Mouse (Mus musculus) limb, embryonic 11.5 days (tissue): ENCODE data around the gene Smu1. TPM values are rescaled to one million over a fixed set of nuclear protein-coding genes. Genes with fewer than 3 reads are reported as not detected.

Experiments
- ATAC-seq: fragments of 200-750 bp; cut with Nextera tagmentation; 2 replicates; pipeline ENCODE4 v1.8.0; 2017; ENCODE audit warnings: low read depth; ENCODE audit not compliant: insufficient number of reproducible peaks, low FRiP score, low TSS enrichment
- DNase-seq: peaks from one replicate; pipeline ENCODE4 v3.0.0-alpha.2; 2015; ENCODE audit warnings: low spot score
- H3K27ac ChIP-seq: fragments of 300-500 bp; sonication (generic); replicated peaks from 2 replicates; pipeline ENCODE4 v1.5.1; 2014; ENCODE audit warnings: low read depth, mild to moderate bottlenecking, low read length
- H3K27me3 ChIP-seq: fragments of 300-500 bp; sonication (generic); 2 replicates; pipeline ENCODE4 v1.6.1; 2014; ENCODE audit warnings: mild to moderate bottlenecking, low read length, mixed read lengths; ENCODE audit not compliant: control insufficient read depth, insufficient read depth
- H3K36me3 ChIP-seq: fragments of 300-500 bp; sonication (generic); 2 replicates; pipeline ENCODE4 v1.6.1; 2014; ENCODE audit warnings: mild to moderate bottlenecking, low read length, moderate library complexity, mixed read lengths; ENCODE audit not compliant: control insufficient read depth, insufficient read depth
- H3K4me1 ChIP-seq: fragments of 300-500 bp; sonication (generic); 2 replicates; pipeline ENCODE4 v1.6.1; 2014; ENCODE audit warnings: low read length, mixed read lengths; ENCODE audit not compliant: control insufficient read depth, insufficient read depth
- H3K4me2 ChIP-seq: fragments of 300-500 bp; sonication (generic); 2 replicates; pipeline ENCODE4 v1.6.1; 2014; ENCODE audit warnings: low read depth, mild to moderate bottlenecking, moderate library complexity; ENCODE audit not compliant: severe bottlenecking
- H3K4me3 ChIP-seq: fragments of 300-500 bp; sonication (generic); 2 replicates; pipeline ENCODE4 v1.5.1; 2014; ENCODE audit warnings: low read depth, low read length
- H3K9ac ChIP-seq: fragments of 300-500 bp; sonication (generic); 2 replicates; pipeline ENCODE4 v1.6.1; 2014; ENCODE audit warnings: mild to moderate bottlenecking, low read length
- H3K9me3 ChIP-seq: fragments of 300-500 bp; sonication (generic); 2 replicates; pipeline ENCODE4 v1.6.1; 2016; ENCODE audit warnings: low read length; ENCODE audit not compliant: control insufficient read depth
- whole genome bisulfite sequencing: fragments of 180-500 bp; shearing (Covaris S2); extraction: QIAGEN DNeasy Blood & Tissue Kit; methylation state at CpG from one replicate; pipeline ENCODE4 v1.1.7; 2014; 5-methylcytosine and 5-hydroxymethylcytosine counted together
- microRNA counts: library from miRNA; unstranded; fragments of <30 nt; microRNA quantifications from one replicate; lab custom pipeline; 2016
- microRNA-seq: library from miRNA; unstranded; fragments of <30 nt; microRNA quantifications from one replicate; pipeline ENCODE4, GENCODE M21; 2016
- polyA plus RNA-seq: library from polyadenylated mRNA; unstranded; fragments of >200 nt; fragmentation: Nextera tagmentation; extraction: Ambion mirVana; gene quantifications from 2 replicates; pipeline ENCODE4 v1.2.1, GENCODE M21; 2014

Gene Smu1
- polyA plus RNA-seq, 1 experiment from 2014 or later = 185 TPM

DNA sequence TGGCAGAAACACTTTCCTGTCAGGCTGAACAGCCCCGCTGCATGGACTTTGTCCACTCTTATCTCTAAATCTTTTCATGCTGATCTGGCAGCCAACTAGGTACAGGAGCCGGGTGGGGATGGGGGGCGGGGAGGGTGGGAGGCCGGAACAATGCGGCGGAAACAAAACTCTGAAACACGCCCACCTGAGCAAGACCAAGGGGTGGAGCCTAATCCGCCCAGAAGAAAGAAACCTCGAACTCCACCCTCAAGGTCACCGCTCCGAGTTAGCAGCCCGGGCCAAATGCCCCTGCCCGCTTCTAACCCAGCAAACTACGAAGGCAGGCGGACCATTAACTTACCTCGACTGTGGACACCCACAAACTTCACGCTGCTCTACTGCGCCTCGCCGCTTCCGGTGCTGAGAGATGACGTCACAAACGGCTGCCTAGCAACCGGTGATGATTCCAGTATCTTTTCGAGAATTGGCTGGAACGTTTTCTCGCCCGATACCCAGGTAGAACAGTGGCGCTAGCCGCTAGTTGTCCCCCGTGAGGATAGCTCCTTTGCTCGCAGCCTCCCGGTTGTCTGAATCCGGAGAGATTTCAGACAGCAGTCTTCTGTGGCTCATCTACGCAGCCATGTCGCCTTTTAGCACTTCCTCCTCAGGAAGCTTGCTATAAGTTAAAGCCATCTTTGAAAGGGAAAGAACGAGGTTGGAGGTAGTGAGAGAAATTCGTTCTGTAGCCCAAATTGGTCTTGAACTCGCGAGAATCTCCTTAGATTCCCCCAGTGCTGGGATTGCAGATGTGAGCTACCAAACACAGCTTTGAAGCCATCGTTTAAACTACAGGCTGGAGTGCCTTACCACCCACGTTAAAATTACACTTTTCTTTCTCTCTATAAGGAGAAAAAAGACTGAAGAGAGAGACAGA lies 54.7 kb downstream of the Smu1 start, which contains the start of gene Aptx:
TSS of gene Aptx (minus strand) at position 398 of the 913 bp plus-strand sequence.
- H3K27ac ChIP-seq = peak within 1 kb of the TSS; percentile 90
- no peaks in the 10 kb centered on the region for H3K36me3 ChIP-seq
- peak within 1 kb of the TSS; percentile 68 for H3K4me2 ChIP-seq
- no peaks in the 10 kb centered on the region for H3K9me3 ChIP-seq
- ATAC-seq (peak; percentile 91), DNase-seq (peak; percentile 99)
- peak within 1 kb of the TSS; percentile 71 for H3K4me3 ChIP-seq
- peak within 1 kb of the TSS; percentile 74 for H3K9ac ChIP-seq
- H3K27me3 ChIP-seq = no peaks in the 10 kb centered on the region
- under 1% methylated on average over 42 of the region's 42 CpGs for WGBS
- 0 out of 2 replicates have a peak, but pooled peaks cover 7% of the 10 kb centered on the region for H3K4me1 ChIP-seq

DNA sequence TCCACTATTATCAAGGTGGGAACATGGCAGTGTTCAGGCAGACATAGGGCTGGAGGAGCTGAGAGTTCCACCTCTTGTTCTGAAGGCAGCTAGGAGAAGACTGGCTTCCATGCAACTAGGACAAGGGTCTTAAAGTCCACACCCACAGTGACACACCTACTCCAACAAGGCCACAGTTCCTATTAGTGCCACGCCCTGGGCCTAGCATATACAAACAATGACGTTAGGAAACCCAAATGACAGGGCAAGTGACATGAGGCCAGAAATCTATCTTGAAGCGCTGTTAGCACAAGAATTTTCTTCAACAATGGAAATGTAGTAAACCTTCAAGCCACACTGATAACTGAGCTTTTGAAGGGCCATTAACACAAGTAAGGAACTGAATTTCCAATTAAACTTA lies 55.9 kb downstream of the Smu1 start:
- H3K9ac ChIP-seq = no peak overlapping the region
- 0 out of 2 replicates have a peak, but pooled peaks cover 7% of the 10 kb centered on the region for H3K4me1 ChIP-seq
- H3K4me2 ChIP-seq = peak overlapping the region; percentile 68; the same call in 1 of the 2 replicates
- H3K4me3 ChIP-seq = peak overlapping the region; percentile 71
- no peak overlapping the region for H3K27ac ChIP-seq
- H3K36me3 ChIP-seq = no peaks in the 10 kb centered on the region
- no peaks in the 10 kb centered on the region for H3K27me3 ChIP-seq
- DNase-seq (no peak), ATAC-seq (no peak)
- 81% methylated on average over 3 of the region's 3 CpGs for WGBS
- H3K9me3 ChIP-seq = no peaks in the 10 kb centered on the region

DNA sequence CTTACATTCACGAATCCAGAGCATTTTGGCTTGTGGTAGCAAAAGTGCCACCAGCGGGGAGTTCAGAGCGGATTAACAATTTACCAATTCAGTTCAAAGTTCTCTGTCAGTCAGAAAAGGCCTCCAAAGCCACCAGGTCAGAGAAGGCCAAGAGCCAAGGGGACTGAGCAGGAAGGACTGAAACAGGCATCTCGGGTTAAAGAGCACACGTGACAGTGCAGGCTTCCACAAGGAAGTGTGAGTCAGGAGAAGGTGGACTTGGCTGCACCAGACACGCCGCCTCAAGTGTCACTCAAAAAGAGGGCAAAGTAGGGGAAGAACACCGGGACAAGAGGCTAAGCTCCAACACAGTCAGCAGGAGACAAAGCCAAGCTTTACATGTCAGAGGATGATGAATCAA lies 57.5 kb downstream of the Smu1 start:
- H3K27ac ChIP-seq = no peak overlapping the region
- no peak overlapping the region for H3K4me3 ChIP-seq
- ATAC-seq = no peak
- H3K36me3 ChIP-seq = 0 out of 2 replicates have a peak, but pooled peaks cover 2% of the 10 kb centered on the region
- no peaks in the 10 kb centered on the region for H3K9me3 ChIP-seq
- 89% methylated on average over 8 of the region's 8 CpGs for WGBS
- no peak overlapping the region for H3K9ac ChIP-seq
- no peak for DNase-seq
- no peak overlapping the region for H3K4me2 ChIP-seq
- H3K4me1 ChIP-seq = 0 out of 2 replicates have a peak, but pooled peaks cover 7% of the 10 kb centered on the region
- H3K27me3 ChIP-seq = no peaks in the 10 kb centered on the region

DNA sequence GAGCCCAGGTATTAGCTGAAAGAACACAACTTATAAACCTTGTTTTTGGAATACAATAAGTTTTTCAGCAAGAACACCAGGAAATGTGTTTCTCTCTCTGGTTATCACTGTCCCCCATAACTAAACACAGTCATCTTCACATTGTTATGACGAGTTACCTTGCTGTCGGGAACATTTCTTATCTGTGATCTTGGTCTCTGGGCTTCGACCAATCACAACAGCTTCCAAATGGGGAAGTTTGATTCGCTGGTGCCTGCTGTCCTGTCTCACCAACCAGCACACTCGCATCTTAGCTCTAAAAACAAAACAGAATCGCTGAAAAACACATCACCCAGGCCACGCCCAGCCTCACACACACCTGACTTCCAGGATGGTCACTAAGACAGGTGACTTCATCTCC lies 60.7 kb downstream of the Smu1 start:
- 79% methylated on average over 7 of the region's 7 CpGs for WGBS

DNA sequence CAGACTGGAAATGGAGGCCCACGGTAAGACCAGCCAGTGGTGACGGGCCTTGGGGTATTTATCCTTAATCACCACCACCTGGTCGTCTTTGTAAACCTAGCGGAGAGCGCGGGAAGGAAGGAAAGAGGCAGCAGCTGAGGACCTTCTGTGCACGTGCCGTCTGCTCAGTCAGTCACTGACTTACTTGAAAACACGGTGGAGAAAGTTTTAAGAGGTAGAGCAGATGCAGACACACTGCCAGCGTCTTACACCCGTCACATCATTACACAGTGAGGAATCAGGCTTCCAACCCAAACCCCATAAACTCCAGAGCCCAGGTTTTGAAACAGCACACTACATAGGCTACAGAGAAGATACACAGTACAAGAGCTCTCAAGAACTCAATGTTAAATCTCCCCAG lies 66.6 kb downstream of the Smu1 start:
- ATAC-seq (no peak), DNase-seq (peak; percentile 39)
- no peaks in the 10 kb centered on the region for H3K9me3 ChIP-seq
- 49% methylated on average over 11 of the region's 11 CpGs for WGBS
- no peaks in the 10 kb centered on the region for H3K27me3 ChIP-seq
- peaks cover 9% of the 10 kb centered on the region; the same call in 1 of the 2 replicates for H3K36me3 ChIP-seq
- H3K9ac ChIP-seq = no peak overlapping the region
- no peak overlapping the region for H3K4me3 ChIP-seq
- H3K27ac ChIP-seq = no peak overlapping the region
- no peak overlapping the region for H3K4me2 ChIP-seq
- no peaks in the 10 kb centered on the region for H3K4me1 ChIP-seq

More for the DNA sequence above, 60.7 kb downstream of the Smu1 start:
- H3K27ac ChIP-seq = no peak overlapping the region
- 0 out of 2 replicates have a peak, but pooled peaks cover 3% of the 10 kb centered on the region for H3K4me1 ChIP-seq
- H3K27me3 ChIP-seq = no peaks in the 10 kb centered on the region
- no peaks in the 10 kb centered on the region for H3K9me3 ChIP-seq
- no peak overlapping the region for H3K9ac ChIP-seq
- H3K36me3 ChIP-seq = peaks cover 5% of the 10 kb centered on the region; the same call in 1 of the 2 replicates
- DNase-seq = no peak
- no peak overlapping the region for H3K4me2 ChIP-seq
- ATAC-seq = no peak
- no peak overlapping the region for H3K4me3 ChIP-seq

MicroRNAs encoded within 50 kb of the gene (microRNA counts, 519-probe panel; counts per million panel counts)
- not detected for microRNA mmu-miR-207 (lab: Ali Mortazavi, UCI)

Small RNAs within 50 kb of the gene (microRNA-seq; reads per million reads assigned to microRNA genes)
- not detected for gene Mir207

Other genes with a start within 250 kb of the Smu1 start
- 34.4 and 35.4 TPM in 2 replicates for gene Aptx, start 54.7 kb downstream of the Smu1 start, polyA plus RNA-seq
- 583 and 614 TPM in 2 replicates for gene Dnaja1, start 35.8 kb downstream of the Smu1 start, polyA plus RNA-seq
- 30.9 and 34.6 TPM in 2 replicates for gene B4galt1, start 96.1 kb upstream of the Smu1 start, polyA plus RNA-seq
- gene Spink4, start 162.1 kb upstream of the Smu1 start, polyA plus RNA-seq = not detected in 2 replicates
- 254 and 256 TPM in 2 replicates for gene Bag1, start 190.4 kb upstream of the Smu1 start, polyA plus RNA-seq
- gene Chmp5, start 190.5 kb upstream of the Smu1 start, polyA plus RNA-seq = 110 and 115 TPM in 2 replicates
- gene Nfx1, start 213.0 kb upstream of the Smu1 start, polyA plus RNA-seq = 99.6 and 111 TPM in 2 replicates